Mouse (Mus musculus) T-cell, adult 2 months (primary cell): Measurements from ENCODE around the gene Angptl4.
"Not testable (repeated sequence)": the region's sequence is repeated elsewhere in the genome, so short reads cannot be mapped to it uniquely, and the experiment has no call there.

Experiments
- DNase-seq: peaks from one replicate; pipeline ENCODE4 v3.0.0; 2022; ENCODE audit warnings: low spot score

The Angptl4 gene

DNA sequence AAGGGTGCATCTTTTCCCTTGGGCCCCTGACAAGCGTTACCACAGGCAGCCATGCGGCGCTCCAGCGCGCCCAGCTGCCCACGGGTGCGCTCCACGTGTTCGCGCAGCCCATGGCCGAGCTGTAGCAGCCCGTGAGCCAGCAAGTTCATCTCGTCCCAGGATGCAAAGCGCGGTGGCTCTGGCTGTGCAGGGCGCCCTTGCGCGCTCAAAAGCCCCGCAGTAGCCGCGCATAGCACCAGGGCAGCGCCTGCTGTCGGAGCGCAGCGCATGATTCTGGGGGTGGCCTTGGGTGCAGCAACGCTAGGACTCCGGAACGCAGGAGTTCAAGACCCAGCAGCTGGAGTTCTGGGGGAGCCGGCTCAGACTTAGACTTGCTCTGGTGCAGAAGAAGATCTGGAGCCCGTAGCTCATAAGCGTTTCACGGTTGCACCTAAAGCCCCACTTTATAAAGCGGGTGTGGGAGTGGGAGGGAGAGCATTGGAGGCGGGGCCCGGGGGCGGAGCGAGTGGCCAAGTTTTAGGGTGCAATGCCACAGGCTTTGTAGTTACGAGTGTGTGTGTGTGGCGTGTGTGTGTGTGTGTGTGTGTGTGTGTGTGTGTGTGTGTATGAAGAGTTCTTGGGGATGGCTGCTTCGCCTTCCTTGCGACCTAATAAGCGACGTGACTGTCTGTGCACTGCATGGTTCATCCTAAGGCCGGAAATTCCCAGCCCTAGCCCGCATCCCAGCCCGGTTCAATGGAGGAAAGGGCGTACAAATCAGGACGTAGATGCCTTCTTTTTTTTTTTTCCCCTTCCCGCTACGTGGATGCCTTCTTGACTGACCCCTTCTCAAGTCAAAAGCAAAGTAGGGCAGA lies at the start of gene Angptl4:
Gene Angptl4, minus strand, starts transcription at position 707 of the 854 bp plus-strand sequence.
- DNase-seq, result peak; percentile 69

DNA sequence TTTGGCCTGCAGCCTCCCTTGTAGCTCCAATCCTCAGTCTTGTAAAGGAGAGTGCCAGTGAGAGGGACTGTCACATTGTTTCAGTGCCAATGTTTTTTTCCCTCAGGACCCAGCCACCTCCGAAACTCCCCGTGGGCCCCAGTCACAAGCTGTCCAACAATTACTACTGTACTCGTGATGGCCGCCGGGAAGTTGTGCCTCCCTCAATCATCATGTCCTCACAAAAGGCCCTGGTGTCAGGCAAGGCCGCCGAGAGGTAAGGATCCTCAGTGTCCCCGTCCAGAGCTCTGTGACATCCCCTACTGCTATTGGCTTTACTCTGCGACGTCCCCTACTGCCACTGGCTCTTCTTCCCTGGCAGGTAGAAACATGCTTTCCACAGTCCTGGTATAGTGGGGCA lies 47.9 kb upstream of the Angptl4 start:
- no peak for DNase-seq

DNA sequence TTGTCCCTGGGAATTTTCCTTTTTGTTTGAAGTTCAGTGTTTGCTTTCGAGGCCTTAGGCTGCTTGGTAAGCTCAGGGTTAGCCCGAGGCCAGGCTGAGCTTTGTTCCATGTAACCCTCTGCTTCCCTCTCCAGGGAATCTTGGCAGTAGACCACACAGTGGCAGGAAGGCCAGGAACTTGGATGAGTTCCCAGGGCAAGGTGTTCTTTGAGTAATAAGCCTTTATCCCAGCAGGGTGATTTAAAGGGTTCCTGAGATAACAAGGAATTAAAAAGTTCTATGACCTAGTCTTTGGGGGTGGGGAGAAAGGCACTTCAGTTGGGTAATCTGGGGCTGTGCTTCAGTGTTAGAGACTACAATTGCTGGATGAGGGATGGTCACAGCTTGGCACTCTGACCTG lies 47.3 kb upstream of the Angptl4 start:
- DNase-seq, result no peak

DNA sequence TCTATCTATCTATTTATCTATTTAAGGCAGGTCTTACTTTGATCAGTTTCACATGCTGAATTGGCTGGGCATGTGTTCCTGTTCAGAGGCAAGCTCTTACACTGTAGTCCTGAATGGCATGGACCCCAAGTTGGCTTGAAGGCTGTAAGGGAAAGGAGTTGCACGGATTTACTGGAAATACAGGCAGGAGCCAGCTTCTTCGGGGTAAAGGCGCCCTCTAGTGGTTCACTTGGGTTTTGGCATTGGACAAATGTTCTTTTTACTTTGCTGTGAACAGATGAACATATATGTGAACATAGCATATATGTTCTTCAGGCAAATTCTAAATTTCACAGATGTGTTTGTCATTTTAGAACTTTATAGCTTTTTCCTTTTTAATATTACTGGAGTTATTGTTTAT lies 45.2 kb upstream of the Angptl4 start:
- peak; percentile 72 for DNase-seq

DNA sequence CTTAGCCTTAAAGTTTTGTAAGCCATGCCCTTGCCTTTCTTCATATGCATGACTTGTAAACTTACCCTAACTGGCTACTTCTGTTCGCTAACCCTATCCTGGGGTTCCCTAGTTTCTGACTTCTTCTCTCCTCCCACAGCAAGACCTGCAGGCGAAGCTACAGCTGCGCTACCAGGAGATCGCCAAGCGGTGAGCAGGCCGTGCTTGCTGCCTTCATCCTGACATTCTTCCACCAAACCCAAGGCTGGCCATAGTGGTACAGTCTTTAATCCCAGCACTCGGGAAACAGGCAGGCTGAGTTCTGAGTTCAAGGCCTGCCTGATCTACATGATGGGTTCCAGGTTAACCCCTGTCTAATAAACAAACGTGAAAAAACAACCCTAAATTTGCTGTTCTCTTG lies 43.8 kb upstream of the Angptl4 start:
- no peak for DNase-seq

DNA sequence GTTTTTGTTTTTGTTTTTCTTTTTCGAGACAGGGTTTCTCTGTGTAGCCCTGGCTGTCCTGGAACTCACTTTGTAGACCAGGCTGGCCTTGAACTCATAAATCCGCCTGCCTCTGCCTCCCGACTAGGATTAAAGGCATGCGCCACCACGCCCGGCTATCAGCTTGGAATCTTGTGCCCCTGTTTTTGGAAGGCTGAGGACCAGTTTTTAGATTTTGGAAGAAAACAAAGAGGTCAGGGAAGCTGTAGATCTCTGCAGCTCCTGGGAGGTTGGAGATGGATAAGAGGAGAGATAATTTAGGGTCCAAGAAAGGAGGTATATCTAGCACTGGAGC lies 43.3 kb upstream of the Angptl4 start:
- DNase-seq, result not testable (repeated sequence)

DNA sequence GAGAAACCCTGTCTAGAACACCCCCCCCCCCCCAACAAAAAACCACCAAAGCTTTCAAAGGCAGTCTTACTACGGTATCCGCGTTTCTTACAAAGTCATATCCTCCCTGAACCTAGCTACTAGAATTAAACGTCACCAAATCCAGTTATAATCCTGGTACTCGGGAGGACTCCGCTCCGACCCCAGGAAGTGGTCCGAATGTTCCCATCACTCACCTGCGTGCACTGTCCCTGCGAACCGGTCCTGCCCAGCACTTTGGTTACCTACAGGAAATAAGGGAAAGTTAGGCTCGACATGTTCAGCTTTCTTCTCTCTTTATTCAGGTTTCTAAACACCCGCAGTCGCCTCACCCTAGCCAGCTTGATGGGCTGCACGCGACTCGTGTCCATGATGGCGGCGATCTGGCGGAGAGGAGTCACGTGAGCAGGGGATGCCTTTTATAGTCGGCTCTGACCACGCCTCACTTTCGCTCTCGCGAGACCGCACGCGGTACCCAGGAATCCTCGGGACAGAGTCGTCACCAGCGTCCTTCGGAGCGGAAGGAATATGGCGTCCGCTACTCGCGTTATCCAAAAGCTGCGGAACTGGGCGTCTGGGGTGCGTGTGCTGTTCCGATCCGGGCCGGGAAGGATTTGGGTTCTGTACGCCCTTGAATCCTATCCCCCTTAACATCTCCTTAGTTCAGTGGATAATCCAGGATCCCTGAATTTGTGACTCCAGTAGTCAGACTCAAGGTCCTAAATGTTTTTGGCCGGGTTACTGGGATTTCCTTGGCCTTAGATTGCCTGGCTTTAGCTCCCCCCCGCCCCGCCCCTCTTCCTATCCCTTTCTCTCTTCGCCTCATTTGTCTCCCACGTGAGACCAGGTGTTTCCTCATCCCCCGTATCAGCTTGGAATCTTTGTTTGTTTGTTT lies 42.7 kb upstream of the Angptl4 start, which contains the start of the genes Rps28 and Ndufa7:
Gene Rps28, minus strand, starts transcription at position 479 of the 913 bp plus-strand sequence.
Gene Ndufa7, plus strand, starts transcription at position 489 of the 913 bp plus-strand sequence.
- peak; percentile 99 for DNase-seq

DNA sequence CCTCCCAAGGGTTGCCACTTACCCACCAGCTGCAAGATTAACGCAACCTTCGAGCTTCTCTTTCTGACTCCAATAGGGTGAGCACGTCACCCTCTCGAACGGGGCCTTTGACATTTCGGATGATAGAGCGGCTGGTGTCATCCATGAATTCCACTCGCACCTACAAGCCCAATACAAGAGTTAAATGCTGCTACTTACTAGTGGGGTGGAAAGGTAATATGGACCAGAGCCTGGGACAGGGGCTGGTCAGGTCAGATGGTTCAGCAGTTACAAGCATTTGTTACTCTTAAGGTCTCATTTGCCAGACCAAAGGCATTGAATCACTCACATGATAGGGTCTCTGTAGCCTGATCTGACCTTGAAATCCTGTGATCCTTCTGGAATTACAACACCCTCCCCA lies 41.5 kb upstream of the Angptl4 start:
- DNase-seq, result not testable (repeated sequence)

DNA sequence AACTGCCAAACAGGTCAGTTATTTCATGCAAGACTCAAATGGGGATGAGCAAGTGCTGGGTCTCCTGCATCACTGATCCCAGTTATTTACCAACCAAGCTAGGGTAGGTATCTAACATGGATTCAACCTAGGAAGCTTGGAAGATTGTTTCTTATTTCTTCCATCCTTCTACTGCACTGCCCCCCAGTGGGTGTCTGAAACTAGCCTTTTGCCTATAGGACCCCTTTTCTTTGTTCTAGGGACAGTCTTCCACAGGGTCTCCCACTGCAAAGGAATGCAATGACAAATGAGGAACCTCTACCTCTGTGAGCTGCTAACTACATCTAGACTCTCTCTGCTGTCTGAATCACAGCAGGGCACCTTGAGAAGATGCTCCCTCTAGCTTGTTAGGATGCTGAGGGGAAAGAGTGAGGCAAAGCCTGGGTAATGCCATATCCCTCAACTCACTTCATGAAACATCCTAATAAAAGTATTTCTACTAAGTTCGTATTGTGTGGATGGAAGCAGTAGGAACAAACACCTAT lies 40.9 kb upstream of the Angptl4 start:
- DNase-seq, result no peak

DNA sequence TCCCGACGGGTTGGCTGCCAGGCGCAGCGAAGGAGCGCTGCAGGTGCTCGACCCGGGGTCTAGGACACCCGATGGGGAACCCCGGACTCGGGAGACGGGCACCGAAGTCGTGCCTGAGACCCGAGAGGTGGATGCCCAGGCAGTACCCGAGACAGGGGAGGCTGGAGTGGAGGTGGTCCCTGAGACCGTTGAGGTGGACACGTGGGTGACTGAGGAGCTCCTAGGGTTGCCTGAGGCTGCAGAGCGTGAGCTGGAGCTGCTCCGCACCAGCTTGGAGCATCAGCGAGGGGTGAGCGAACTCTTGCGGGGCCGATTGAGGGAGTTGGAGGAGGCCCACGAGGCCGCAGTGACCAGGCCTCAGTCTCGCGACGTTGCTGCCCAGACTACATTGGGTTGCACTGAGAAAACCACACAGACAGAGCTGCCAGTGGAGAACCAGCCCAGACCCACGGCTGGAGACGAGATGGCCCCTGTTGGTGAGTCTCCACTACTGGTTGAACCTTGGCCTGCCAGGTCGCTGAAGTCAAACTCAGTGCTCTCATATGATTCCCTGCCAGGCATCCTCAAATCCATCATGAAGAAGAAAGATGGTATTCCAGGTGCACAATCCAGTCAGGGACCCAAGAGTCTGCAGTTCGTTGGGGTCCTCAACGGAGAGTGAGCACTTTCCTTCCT lies 36.5 kb upstream of the Angptl4 start:
- no peak for DNase-seq

DNA sequence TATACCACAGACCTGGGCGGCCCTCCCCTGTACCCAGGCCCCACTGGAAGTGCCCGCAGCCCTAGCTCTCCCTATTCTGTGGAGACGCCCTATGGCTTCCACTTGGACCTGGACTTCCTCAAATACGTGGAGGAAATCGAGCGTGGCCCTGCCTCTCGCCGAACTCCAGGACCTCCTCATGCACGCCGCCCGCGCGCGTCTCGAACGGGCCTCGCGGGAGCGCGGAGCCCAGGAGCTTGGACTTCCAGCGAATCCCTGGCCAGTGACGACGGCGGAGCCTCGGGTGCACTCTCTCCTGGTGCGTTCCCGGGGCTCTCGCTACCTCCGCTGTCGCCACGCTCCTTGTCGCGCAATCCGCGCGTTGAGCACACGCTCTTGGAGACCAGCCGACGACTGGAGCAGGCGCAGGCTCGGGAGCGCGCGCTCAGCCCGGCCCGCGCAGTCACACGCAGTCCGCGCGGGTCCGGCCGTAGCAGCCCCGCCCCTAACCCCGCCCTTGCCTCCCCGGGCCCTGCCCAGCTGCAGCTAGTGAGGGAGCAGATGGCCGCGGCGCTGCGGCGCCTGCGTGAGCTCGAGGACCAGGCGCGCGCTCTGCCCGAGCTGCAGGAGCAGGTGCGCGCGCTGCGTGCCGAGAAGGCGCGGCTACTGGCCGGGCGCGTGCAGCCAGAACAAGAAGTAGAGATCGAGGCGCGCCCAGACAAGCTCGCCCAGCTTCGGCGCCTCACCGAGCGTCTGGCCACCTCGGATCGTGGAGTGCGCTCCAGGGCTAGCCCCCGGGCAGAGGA lies 35.7 kb upstream of the Angptl4 start:
- peak; percentile 70 for DNase-seq

DNA sequence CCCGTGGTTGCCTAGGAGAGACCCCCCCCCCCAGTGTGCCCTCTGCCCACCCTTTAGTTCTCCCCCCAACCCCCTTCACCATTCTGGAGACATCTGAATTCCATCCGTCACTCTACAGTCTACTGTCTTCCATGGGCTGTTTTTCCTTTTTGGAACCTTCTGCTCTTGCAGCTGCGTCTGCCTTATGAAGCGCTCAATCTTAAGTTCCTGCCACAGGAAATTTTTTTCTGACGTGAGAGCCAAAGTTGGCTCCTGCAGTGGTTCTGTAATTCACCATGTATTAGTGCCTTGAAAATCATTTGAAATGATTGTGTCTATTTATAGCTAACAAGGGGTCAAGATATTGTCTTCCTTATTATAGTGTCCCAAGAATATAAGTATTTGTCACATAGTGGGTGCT lies 35.0 kb upstream of the Angptl4 start:
- no peak for DNase-seq

DNA sequence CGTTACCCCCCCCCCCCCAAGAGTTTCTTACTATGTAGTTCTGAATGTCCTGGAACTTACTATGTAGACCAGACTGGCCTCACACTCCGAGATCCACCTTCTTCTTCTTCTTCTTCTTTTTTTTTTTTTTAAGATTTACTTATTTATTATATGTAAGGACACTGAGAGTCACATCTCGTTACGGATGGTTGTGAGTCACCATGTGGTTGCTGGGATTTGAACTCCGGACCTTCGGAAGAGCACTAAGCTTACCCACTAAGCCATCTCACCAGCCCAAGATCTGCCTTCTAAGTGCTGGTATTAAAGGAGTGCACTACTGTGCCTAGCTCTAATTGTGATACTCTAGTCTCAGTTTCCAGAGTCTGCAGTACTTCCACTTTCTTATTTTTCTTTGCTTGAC lies 33.8 kb upstream of the Angptl4 start:
- no peak for DNase-seq

DNA sequence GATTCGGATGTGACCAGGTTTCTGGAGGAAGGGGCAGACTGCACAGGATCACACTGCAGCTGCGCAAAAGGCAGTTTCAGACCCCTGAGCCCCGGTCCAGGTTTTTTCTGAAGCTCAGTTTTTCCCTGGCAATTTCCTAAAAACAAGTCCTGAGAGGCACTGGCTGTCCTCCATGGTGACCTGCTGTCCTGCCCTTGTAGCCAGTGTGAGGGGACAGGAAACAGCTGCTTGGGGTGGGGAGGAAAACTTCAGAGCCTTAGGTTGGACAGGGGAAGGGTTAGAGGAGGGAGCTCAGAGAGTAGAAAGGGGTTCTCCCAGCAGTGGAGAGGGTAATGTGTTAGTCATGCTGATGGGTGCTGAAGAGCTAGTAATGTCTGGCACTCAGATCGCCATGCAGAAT lies 31.4 kb upstream of the Angptl4 start:
- DNase-seq, result no peak

DNA sequence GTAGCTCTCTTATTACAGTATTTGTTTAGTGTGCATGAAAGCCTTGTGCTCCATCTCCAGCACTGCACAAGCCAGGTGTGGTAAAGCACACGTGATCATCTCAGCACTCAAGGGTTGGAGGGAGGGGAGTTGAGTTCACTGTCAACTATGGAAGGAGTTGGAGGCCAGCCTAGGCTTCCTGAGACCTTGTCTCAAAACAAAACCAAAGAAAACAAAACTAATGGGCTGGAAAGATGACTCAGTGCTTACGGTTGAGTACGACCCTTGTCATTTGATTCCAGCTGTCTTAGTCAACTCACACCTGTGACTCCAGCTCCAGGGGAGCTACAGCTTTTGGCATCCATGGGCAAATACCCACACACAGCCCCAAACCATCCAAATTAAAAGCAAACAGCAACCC lies 30.8 kb upstream of the Angptl4 start:
- no peak for DNase-seq

DNA sequence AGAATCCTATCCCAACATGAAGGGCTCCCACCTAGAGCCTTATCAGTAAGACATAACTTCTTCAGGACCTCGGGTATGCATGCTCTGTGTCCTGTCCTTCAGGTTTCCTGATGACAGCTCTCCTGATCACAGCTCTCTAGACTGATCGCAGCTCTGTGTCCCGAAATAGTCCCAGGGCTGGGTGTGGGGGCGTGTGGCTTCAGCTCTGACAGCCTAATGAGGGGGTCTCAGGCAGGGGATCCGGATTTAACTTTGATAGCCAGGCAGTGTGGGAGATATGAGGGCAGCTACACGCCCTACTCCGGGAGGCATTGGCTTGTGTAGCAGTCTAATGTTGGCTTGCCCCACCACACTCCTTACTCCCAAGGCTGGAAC lies 29.5 kb upstream of the Angptl4 start:
- no peak for DNase-seq

DNA sequence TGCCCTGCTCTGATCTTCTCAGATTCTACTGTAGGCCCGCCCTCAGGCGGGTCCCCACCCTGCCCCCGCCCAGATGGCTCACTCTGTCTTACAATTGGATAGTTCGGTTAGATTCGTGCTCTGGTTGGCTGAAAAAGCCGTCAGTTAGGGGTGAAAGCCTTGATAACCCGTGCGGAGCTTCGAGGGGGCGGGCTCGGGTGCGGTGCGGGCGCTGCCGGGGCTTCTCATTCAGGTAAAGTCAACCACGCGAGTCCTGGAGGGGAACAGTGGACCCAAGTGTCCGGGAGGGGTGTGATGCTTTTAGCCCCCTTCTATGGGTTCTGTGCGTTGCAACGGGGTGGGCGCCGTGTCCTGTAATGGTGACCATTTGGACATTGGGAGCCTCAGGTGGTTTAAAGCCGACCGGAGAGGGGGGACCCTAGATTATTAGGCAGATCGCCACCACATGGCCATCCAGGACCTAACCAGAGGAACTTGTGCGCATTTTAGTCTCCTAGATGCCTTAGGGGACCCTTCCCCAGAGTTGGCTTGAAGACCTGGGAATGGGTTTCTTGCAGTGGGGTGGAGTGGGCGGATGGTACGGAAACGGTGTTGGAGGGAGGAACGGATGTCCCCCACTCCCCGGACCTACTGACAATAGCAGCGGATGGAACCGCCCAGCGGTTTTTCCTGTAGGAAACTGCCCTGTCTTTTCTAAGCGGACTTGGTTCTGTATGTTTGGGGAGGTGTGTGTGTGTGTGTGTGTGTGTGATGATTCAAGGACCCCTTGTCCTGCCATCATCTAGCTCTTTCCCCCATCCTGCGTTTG lies 28.9 kb upstream of the Angptl4 start, which contains the start of gene Kank3:
Gene Kank3, plus strand, starts transcription at position 186 of the 808 bp plus-strand sequence.
- peak; percentile 85 for DNase-seq

DNA sequence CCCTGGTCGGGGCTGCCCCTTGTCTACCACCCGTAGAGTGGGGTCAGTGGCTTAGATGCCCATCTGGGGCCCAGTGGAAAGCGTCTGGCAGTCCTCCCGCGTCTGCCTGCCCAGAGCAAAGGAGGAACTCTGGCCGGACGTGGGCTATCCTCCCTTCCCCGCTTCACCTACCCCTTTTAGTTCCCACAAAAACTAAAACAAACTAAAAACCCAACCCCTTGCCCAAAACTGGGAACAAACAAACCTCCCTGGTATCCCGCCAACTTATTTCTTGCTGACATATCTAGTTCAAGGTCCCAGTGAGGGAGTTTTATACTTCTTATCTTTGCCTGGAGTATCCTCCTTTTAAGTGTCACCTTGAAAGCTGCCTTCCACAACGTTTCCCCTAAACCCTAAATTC lies 26.6 kb upstream of the Angptl4 start:
- DNase-seq, result no peak

DNA sequence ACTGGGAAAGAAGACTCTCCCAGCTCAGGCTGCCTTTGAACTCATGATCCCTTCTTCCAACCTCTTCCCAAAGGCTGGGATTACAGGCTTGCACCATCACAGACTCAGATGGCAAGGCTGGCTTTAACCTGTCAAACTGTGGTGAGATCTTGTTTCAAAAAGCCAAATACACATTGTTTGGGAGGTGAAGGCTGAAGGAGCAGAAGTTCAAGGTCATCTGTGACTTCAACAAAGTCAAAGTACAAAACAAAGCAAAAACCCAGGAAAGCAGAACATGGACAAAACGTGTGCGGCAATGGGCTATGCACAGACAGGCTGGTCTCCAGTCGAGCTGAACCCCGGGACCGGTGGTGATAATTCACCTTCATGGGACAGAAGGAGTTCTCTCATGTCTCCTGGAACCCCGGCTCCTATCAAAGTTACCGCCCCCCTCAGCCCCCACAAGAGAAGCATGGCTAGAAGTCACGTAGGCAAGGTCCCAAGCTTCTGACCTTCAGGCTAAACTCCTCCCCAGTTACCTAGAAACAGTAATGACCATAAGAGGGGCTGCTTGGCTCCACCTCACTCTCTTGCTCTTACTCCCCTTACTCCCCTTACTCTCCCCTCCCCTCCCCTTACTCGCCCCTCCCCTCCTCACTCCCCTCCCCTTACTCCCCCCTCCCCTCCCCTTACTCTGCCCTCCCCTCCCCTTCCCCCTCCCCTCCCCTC lies 25.7 kb upstream of the Angptl4 start:
- no peak for DNase-seq

DNA sequence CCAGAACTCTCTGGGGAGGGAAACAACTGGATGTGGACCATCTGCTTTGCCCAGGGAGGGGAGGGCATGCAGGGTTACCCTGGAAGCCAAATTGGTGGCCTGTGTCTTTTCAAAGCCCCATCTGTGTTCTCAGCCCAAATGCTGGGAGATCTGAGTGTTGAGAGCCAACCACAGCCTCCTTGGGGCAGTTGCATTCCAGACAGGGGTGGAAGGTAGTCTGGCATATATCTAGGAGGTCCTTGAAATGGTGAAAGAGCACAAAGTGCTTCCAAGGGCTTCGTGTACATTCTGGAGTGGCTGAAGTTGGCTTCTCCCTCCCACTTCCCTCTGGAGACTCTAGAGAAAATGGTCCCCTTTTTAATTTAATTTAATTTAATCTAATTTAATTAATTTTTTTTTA lies 23.1 kb upstream of the Angptl4 start:
- DNase-seq, result no peak
